Mouse (Mus musculus): ENCODE measurements around the gene Emc4. TPM values are rescaled to one million over a fixed set of nuclear protein-coding genes. Genes with fewer than 3 reads are reported as not detected.

The Emc4 gene
- 117 and 127 TPM in 2 replicates for polyA plus RNA-seq (2016; fragmentation: Nextera tagmentation; extraction: Ambion mirVana)

DNA sequence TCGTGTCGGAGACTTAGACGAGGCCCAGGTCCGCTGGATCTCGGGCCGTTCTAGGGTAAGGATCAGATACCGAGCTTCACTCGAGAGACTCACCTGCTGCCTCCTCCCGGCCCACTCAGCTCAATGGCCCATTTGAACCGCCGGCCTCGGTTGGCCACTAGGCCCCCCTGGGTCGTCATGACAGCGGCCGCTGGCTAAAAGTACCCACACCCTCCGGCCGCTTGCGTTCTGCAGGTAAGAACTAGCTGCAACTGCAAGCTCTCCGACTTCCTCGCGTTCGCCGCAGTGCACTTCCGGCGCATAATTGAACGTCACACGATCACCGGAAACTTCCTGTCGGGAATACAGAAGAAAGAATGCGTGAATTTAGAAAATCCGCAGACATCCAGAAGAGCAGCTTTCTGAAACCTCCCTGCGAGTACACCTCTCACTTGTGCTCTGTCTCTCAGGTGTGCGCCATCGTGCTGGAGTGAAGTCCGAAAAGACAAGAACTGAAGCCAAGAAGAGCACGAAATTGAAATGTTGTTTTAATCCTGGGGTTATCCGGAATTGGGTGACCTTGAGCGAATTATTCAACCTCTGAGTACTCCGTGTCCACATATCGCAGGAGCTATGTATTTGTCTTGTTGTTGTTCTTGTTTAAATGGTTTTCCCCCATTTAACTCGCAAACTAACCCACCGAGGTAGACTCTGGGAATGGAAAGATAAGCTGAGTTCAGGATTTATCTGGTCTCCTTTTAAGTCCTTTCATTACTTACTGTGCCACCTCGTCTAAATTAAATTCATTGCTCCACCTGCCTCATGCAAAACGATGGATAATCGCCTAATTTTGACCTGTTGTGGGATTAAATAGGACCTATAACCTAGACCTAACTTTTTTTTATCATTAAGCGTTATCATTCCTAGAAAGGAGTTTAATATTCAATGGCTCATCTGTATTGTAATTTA is at the start of gene Emc4:
TSS of gene Emc4 (minus strand) at position 302 of the 948 bp plus-strand sequence.
- H3K36me3 ChIP-seq = peaks cover 26% of the 10 kb centered on the region
- no peaks in the 10 kb centered on the region for H3K9me3 ChIP-seq (replicated peaks)
- peak within 1 kb of the TSS; percentile 90 for H3K27ac ChIP-seq
- peak; percentile 94 for DNase-seq (ENCODE audit: low spot score)
- WGBS = 2% methylated on average over 46 of the region's 46 CpGs
- H3K4me1 ChIP-seq = peaks cover 9% of the 10 kb centered on the region
- H3K4me3 ChIP-seq = peak within 1 kb of the TSS; percentile 91
- H3K27me3 ChIP-seq (ENCODE audit: low read depth, poor library complexity, severe bottlenecking) = no peaks in the 10 kb centered on the region

DNA sequence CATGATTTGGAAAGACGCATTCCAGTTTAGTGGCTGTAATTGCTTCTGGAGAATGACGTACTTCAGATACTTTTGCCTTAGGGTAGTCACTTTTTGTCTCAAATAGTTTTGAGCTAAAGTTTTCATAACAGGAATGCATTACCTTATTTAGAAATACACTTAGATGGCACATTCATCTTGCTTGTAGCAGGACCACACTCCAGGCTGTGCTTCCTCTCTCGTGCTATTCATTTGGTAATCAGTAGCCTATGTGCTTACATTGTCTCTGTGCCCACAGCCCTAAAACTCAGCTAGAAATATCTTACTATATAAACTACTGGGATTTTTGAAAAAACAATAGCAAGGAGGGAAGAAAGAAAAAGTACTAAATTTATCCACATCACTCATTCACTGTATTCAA is 39.2 kb upstream of the Emc4 start:
- no peaks in the 10 kb centered on the region for H3K27me3 ChIP-seq (ENCODE audit: low read depth, poor library complexity, severe bottlenecking)
- no peak for DNase-seq (ENCODE audit: low spot score)
- H3K4me1 ChIP-seq = no peaks in the 10 kb centered on the region
- peaks cover 52% of the 10 kb centered on the region for H3K36me3 ChIP-seq
- H3K27ac ChIP-seq = no peak overlapping the region
- H3K4me3 ChIP-seq = no peak overlapping the region
- no peaks in the 10 kb centered on the region for H3K9me3 ChIP-seq (replicated peaks)
- 96% methylated on average over 3 of the region's 3 CpGs for WGBS

DNA sequence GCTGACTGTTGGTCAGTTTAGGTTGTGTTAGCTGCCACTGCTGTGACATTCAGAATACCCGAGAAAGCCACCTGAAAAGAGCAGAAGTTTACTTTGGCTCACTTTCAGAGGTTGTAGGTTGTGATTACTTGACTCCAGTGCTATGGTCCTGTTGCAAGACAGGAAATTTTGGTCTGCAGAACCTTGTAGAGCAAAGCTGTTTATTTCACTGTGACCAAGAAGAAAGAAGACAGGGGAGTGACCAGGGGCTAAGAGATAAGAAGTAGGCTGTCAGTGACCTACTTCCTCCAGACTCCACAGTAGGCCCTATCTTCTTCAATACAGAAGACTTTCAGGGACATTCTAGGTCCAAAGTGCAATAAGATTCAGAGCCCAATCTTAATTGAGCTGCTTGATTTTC is 28.8 kb upstream of the Emc4 start:
- Histone ChIP-seq H3K9me3 (replicated peaks) (no peaks in the 10 kb centered on the region), H3K27me3 (ENCODE audit: low read depth, poor library complexity, severe bottlenecking) (no peaks in the 10 kb centered on the region), H3K4me3 (no peak overlapping the region), H3K36me3 (no peaks in the 10 kb centered on the region), H3K4me1 (no peaks in the 10 kb centered on the region), H3K27ac (no peak overlapping the region)
- DNase-seq (ENCODE audit: low spot score) = no peak
- 85% methylated on average over 1 of the region's 1 CpGs for WGBS

DNA sequence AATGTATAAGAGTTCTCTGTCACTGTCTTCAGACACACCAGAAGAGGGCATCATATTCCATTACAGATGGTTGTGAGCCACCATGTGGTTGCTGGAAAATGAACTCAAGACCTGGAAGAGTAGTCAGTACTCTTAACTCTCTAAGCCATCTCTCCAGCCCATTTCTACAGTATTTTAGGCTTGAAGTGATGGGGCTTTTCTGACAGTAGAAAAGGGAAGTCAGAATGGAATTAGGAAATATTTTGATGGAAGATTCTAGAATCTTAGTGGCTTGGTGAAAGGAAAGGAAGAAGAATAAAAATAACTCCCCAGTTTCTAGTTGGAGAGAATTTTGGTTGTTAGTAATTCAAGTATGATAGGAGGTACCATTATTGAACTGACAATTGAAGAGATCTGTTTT is 26.1 kb upstream of the Emc4 start:
- Histone ChIP-seq H3K4me1 (no peaks in the 10 kb centered on the region), H3K9me3 (replicated peaks) (no peaks in the 10 kb centered on the region), H3K4me3 (no peak overlapping the region), H3K27ac (no peak overlapping the region), H3K36me3 (no peaks in the 10 kb centered on the region), H3K27me3 (ENCODE audit: low read depth, poor library complexity, severe bottlenecking) (no peaks in the 10 kb centered on the region)
- DNase-seq (ENCODE audit: low spot score) = no peak

DNA sequence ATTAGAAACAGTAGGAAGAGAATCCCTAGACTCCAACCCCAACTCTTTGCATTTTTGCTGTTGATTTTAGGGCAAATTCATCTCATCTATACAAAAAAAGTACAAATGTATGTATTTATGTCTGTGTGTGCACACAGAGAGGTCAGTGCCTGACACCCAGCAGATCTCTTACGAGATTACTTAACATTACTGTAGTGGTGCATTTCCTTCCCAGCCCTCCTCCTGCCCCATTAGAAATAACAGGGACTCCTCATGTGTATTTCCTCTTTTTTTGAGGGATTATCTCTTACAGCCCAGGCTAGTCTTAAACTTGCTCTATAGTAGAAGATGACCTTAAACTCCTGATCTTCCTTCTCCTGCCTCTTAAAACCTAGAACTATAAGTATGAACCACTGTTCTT is 24.9 kb upstream of the Emc4 start:
- H3K9me3 ChIP-seq (replicated peaks) = no peaks in the 10 kb centered on the region
- H3K4me1 ChIP-seq = no peaks in the 10 kb centered on the region
- 97% methylated on average over 1 of the region's 1 CpGs for WGBS
- H3K36me3 ChIP-seq = no peaks in the 10 kb centered on the region
- H3K4me3 ChIP-seq = no peak overlapping the region
- H3K27me3 ChIP-seq (ENCODE audit: low read depth, poor library complexity, severe bottlenecking) = no peaks in the 10 kb centered on the region
- no peak overlapping the region for H3K27ac ChIP-seq
- no peak for DNase-seq (ENCODE audit: low spot score)

DNA sequence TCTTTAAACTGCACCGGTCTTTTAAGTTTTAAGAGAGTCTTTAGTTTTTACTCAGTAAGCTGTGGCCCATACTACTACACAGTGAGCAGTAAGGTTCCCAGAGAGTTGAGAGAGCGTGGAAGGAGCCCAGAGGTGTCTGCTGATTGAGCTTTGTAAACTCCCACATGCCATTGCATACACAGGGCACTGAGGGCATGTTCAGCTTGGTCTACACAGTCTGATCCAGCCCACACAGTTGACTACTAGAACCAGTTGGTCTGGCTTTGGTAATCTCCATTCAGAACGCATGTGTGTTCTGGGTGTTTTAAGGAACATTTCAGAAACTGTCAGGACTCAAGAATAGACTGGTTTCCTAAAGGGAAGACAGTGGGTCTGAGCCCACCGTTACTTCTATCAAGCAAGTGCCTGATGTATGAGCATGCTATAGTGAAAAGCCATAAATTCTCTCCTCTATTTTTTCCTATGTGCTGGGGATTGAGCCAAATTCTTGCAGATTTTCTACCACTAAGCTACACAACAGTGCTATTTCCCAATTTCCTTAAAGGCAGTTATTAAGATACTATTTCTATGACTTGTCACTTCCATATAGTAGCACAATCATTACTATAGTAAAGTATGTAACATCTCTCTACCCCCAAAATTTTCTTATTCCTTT is 23.6 kb upstream of the Emc4 start:
- no peaks in the 10 kb centered on the region for H3K27me3 ChIP-seq (ENCODE audit: low read depth, poor library complexity, severe bottlenecking)
- no peaks in the 10 kb centered on the region for H3K36me3 ChIP-seq
- DNase-seq (ENCODE audit: low spot score) = no peak
- WGBS = 95% methylated on average over 4 of the region's 4 CpGs
- no peak overlapping the region for H3K27ac ChIP-seq
- H3K4me1 ChIP-seq = no peaks in the 10 kb centered on the region
- H3K4me3 ChIP-seq = no peak overlapping the region
- H3K9me3 ChIP-seq (replicated peaks) = no peaks in the 10 kb centered on the region

DNA sequence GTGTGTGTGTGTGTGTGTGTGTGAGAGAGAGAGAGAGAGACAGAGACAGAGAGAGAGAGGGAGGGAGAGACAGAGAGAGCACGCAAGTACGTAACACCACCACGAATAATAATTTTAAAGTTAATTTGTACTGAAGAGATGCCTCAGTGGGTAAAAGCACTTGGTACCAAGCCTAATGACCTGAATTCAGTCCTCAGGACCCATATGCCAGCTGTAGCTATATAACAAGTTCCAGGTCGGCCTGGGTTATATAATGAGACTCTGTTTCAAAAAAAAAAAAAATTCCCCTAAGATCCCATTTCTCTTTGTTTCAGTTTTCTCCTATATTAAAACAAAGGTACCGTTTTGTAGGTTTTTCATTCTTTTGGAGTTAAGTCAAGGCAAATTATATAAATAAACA is 23.0 kb upstream of the Emc4 start:
- Histone ChIP-seq H3K9me3 (replicated peaks) (no peaks in the 10 kb centered on the region), H3K27me3 (ENCODE audit: low read depth, poor library complexity, severe bottlenecking) (no peaks in the 10 kb centered on the region), H3K4me3 (no peak overlapping the region), H3K4me1 (no peaks in the 10 kb centered on the region), H3K27ac (no peak overlapping the region), H3K36me3 (no peaks in the 10 kb centered on the region)
- 95% methylated on average over 5 of the region's 5 CpGs for WGBS
- no peak for DNase-seq (ENCODE audit: low spot score)

DNA sequence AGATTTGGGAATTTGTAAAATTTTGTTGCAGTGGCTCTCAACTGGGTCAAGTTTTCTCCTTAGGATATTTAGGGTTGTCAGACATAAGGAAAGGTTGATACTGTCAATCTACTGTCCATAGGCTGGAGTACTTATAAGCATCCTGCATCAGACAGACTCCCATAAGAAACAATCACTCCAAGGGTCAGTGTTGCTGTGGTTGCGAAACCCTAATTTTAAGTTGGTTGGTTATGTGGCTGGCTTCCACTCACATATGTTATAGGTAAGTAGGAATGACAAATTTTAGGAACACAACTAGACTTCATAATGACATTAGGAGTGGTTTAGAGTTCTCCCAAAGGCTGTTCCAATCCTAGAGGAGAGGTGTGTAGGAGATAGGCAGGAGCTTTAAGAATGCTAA is 13.4 kb upstream of the Emc4 start:
- DNase-seq (ENCODE audit: low spot score) = no peak
- Histone ChIP-seq H3K27ac (no peak overlapping the region), H3K4me1 (peaks cover 9% of the 10 kb centered on the region), H3K9me3 (replicated peaks) (no peaks in the 10 kb centered on the region), H3K36me3 (peaks cover 8% of the 10 kb centered on the region; the same call in 1 of the 2 replicates), H3K4me3 (no peak overlapping the region), H3K27me3 (ENCODE audit: low read depth, poor library complexity, severe bottlenecking) (no peaks in the 10 kb centered on the region)
- WGBS = 98% methylated on average over 1 of the region's 1 CpGs

DNA sequence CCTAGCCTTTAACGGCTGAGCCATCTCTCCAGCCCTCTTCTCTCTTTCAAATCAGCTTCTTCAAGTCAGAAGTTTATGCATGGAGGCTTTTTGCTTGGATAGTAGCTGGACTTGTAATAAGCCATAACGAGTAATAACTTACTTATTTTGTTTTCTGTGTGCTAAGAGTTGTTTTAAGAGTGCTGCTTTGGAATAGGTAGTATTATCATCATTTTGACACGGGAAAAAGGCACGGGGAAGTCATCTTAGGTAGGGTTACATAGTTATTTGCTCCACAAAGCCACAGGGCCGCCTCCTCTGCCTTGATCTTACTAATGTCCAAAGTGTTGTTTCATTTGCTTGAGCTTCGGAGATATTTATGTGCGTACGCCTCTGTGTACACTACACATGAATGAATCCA is 12.3 kb upstream of the Emc4 start:
- 70% methylated on average over 8 of the region's 8 CpGs for WGBS
- peaks cover 8% of the 10 kb centered on the region; the same call in 1 of the 2 replicates for H3K36me3 ChIP-seq
- H3K9me3 ChIP-seq (replicated peaks) = no peaks in the 10 kb centered on the region
- DNase-seq (ENCODE audit: low spot score) = no peak
- peak overlapping the region; percentile 98 for H3K27ac ChIP-seq
- H3K4me1 ChIP-seq = peaks cover 9% of the 10 kb centered on the region
- peak overlapping the region; percentile 96 for H3K4me3 ChIP-seq
- no peaks in the 10 kb centered on the region for H3K27me3 ChIP-seq (ENCODE audit: low read depth, poor library complexity, severe bottlenecking)

DNA sequence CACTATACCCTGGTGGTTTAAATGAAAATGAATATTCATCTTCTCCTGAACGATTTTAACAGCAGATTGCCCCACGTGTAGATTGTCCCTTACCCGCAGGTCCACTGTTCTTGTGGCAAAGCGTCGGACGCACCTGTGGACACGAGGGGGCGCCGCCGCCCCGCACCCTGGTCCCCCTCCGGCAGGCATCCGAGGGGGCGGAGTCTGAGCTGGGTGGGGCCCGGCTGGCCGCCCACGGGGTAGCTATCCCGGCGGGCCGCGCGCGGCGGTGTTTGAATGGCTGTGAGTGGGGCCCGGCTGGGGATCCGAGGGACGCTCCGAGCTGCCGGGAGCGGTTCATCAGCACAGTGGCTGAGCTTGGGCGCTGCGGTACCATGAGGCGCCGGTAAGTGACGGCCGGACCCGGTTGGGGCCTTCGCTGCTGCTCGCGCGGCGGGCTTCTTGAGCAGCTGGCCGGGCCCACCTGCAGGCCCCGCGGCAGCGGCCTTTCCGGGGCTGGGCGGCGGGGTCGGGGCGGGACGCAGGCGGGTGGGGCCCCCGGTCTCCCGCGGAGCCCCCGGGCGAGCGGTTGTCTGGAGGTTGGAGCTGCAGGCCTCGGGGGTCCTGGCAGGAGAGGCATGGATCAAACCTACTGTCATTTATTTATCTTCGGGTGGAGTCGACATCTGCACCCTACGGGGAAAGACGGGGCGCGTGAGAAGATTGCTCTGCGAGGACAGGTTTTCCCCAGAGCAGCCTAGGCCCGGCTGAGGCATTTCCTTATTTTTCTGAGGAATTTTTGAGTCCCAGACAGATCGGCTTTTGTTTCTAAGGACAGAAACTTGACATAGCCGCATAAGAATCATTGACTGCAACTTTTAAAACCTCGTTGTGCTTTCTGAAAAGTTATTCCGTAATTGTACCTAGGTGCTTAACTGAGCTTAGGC is 11.4 kb upstream of the Emc4 start, which contains the start of gene Katnbl1:
TSS of gene Katnbl1 (plus strand) at position 239 of the 926 bp plus-strand sequence.
- Histone ChIP-seq H3K9me3 (replicated peaks) (no peaks in the 10 kb centered on the region), H3K4me1 (peaks cover 9% of the 10 kb centered on the region), H3K27ac (peak within 1 kb of the TSS; percentile 98), H3K36me3 (peaks cover 8% of the 10 kb centered on the region; the same call in 1 of the 2 replicates), H3K4me3 (peak within 1 kb of the TSS; percentile 96), H3K27me3 (ENCODE audit: low read depth, poor library complexity, severe bottlenecking) (no peaks in the 10 kb centered on the region)
- peak; percentile 96 for DNase-seq (ENCODE audit: low spot score)
- WGBS = under 1% methylated on average over 72 of the region's 72 CpGs

DNA sequence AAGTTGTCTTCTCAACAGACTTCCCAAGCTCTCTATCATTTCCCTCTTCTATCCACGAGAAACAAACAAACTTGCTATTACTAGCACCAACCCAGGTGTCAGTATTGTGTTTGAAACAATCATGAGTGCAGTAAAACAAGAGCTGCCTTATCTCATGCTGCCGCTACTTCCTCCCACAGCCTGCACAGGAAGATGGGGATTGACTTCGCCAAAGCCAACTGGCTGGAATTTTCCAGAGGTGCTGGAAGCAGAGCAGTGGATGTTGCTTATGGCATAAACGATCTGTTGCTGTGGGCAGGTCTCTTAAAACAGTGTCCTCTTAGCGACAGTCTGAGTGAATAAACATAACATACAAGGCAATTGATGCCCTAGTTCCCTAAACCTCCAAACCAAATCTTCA is 6.8 kb upstream of the Emc4 start:
- Histone ChIP-seq H3K9me3 (replicated peaks) (no peaks in the 10 kb centered on the region), H3K4me3 (no peak overlapping the region), H3K27ac (no peak overlapping the region), H3K36me3 (no peaks in the 10 kb centered on the region), H3K4me1 (no peaks in the 10 kb centered on the region), H3K27me3 (ENCODE audit: low read depth, poor library complexity, severe bottlenecking) (no peaks in the 10 kb centered on the region)
- no peak for DNase-seq (ENCODE audit: low spot score)
- WGBS = 63% methylated on average over 5 of the region's 5 CpGs

DNA sequence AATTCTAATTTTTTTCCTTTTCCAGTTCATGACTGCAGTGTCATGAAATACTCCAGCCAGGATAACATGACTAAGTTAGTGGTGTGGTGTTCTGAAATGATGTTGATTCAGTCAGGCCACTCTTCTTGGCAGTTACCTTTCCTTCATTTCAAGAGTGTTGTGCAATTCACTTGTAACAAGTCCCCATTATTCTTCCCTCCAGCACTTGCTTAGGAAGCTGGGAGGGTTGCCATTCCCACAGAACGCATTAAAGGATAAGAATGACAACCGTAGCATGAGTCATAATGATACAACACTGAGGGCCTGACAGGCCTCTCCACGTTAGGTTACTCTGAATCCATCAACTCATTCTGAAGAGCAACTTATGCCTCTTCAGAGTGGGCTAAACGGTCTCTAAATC is 5.3 kb upstream of the Emc4 start:
- WGBS = 76% methylated on average over 4 of the region's 4 CpGs
- H3K4me3 ChIP-seq = no peak overlapping the region

More for the DNA sequence above, 5.3 kb upstream of the Emc4 start:
- no peaks in the 10 kb centered on the region for H3K27me3 ChIP-seq (ENCODE audit: low read depth, poor library complexity, severe bottlenecking)
- no peaks in the 10 kb centered on the region for H3K9me3 ChIP-seq (replicated peaks)
- H3K36me3 ChIP-seq = no peaks in the 10 kb centered on the region
- DNase-seq (ENCODE audit: low spot score) = no peak
- H3K4me1 ChIP-seq = no peaks in the 10 kb centered on the region
- no peak overlapping the region for H3K27ac ChIP-seq
